Mouse (Mus musculus) forebrain, embryonic 14.5 days (tissue): ENCODE measurements around the gene Ptpn23. TPM values are rescaled to one million over a fixed set of nuclear protein-coding genes. Genes with fewer than 3 reads are reported as not detected.

ENCODE experiments used
- ATAC-seq: fragments of 200-750 bp; cut with Nextera tagmentation; 2 replicates; pipeline ENCODE4 v1.8.0; 2017; ENCODE audit warnings: mild to moderate bottlenecking, moderate library complexity
- DNase-seq: peaks from one replicate; pipeline ENCODE4 v3.0.0-alpha.2; 2015; ENCODE audit warnings: low spot score
- H3K27ac ChIP-seq: fragments of 300-500 bp; sonication (generic); 2 replicates; pipeline ENCODE4 v1.5.1; 2014; ENCODE audit warnings: low read depth, mild to moderate bottlenecking, control low read depth, low read length, moderate library complexity
- H3K27me3 ChIP-seq: fragments of 300-500 bp; sonication (generic); replicated peaks from 2 replicates; pipeline ENCODE4 v1.6.1; 2014; ENCODE audit warnings: low read length, control low read depth, mixed read lengths; ENCODE audit not compliant: control insufficient read depth, insufficient read depth
- H3K36me3 ChIP-seq: fragments of 300-500 bp; sonication (generic); 2 replicates; pipeline ENCODE4 v1.6.1; 2014; ENCODE audit warnings: low read length, control low read depth; ENCODE audit not compliant: control insufficient read depth, insufficient read depth
- H3K4me1 ChIP-seq: fragments of 300-500 bp; sonication (generic); 2 replicates; pipeline ENCODE4 v1.6.1; 2014; ENCODE audit warnings: antibody characterized with exemption, low read length, control low read depth; ENCODE audit not compliant: control insufficient read depth, insufficient read depth
- H3K4me2 ChIP-seq: fragments of 300-500 bp; sonication (generic); 2 replicates; pipeline ENCODE4 v1.6.1; 2014; ENCODE audit warnings: mild to moderate bottlenecking, control low read depth, low read length
- H3K4me3 ChIP-seq: fragments of 300-500 bp; sonication (generic); 2 replicates; pipeline ENCODE4 v1.5.1; 2014; ENCODE audit warnings: low read depth, low read length, control low read depth
- H3K9ac ChIP-seq: fragments of 300-500 bp; sonication (generic); 2 replicates; pipeline ENCODE4 v1.6.1; 2014; ENCODE audit warnings: mild to moderate bottlenecking, low read length, control low read depth, moderate library complexity
- H3K9me3 ChIP-seq: fragments of 300-500 bp; sonication (generic); replicated peaks from 2 replicates; pipeline ENCODE4 v1.6.1; 2016; ENCODE audit warnings: low read length, control low read depth, mixed read lengths; ENCODE audit not compliant: control insufficient read depth
- WGBS: fragments of 180-500 bp; shearing (Covaris S2); extraction: QIAGEN DNeasy Blood & Tissue Kit; methylation state at CpG from one replicate; pipeline ENCODE4 v1.1.7; 2014; 5-methylcytosine and 5-hydroxymethylcytosine counted together
- polyA plus RNA-seq: library from polyadenylated mRNA; unstranded; fragments of >200 nt; fragmentation: Nextera tagmentation; extraction: Ambion mirVana; gene quantifications from 2 replicates; pipeline ENCODE4 v1.2.1, GENCODE M21; 2014

Gene Ptpn23
- polyA plus RNA-seq, 1 experiment from 2014 or later: 13.1 TPM

- Histone ChIP-seq H3K9me3 (no peaks in the 10 kb centered on the region), H3K4me3 (no peak overlapping the region), H3K4me2 (no peak overlapping the region), H3K9ac (no peak overlapping the region), H3K36me3 (peaks cover 11% of the 10 kb centered on the region), H3K27me3 (no peaks in the 10 kb centered on the region), H3K4me1 (no peaks in the 10 kb centered on the region), H3K27ac (no peak overlapping the region)
- DNase-seq: no peak
- 91% methylated on average over 5 of the region's 5 CpGs for WGBS
- ATAC-seq: no peak
Observed at GRCm38 (mm10) chr9:110350188-110350587, 57.8 kb downstream of the Ptpn23 start.

- no peak for ATAC-seq
- H3K27ac ChIP-seq: no peak overlapping the region
- no peaks in the 10 kb centered on the region for H3K9me3 ChIP-seq
- no peak overlapping the region for H3K4me2 ChIP-seq
- no peaks in the 10 kb centered on the region for H3K27me3 ChIP-seq
- 71% methylated on average over 4 of the region's 4 CpGs for WGBS
- no peak overlapping the region for H3K4me3 ChIP-seq
- DNase-seq: no peak
- H3K36me3 ChIP-seq: peaks cover 5% of the 10 kb centered on the region; the same call in 1 of the 2 replicates
- H3K9ac ChIP-seq: no peak overlapping the region
- no peaks in the 10 kb centered on the region for H3K4me1 ChIP-seq
Observed at GRCm38 (mm10) chr9:110348899-110349298, 59.1 kb downstream of the Ptpn23 start.

DNA sequence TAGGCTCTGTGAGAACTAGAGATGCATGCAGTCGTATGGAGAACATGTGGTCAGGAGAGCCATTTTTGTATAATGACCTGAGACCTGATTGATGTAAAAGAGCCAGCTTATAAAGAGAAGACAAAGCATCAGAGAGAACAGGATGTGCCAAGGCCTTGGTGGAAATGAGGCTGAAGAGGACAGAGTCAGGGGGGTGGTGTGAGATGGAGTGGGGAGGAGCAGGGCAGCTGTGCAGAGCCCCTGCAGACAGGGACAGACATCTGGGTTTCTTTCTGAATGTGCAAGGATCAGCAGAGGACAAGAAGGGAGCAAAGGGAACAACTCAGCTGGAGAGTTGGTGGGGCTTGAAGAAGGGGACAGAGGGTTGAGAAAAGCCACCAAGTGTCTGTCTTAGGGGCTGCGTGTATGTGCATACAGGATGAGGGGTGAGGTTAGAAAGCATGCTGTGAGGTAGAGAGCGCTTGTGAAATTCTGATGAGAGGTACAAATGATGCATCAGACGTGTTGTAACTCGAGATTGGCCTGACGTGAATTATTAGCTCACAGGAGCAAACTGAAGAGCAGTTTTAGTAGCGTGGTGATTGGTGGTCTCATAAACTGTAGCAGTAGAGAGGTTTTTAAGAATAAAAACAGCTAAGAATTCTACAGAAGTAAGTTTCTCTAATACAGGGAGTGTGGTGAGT is 62.8 kb downstream of the Ptpn23 start:
- H3K4me2 ChIP-seq: no peak overlapping the region
- no peak overlapping the region for H3K27ac ChIP-seq
- H3K36me3 ChIP-seq: no peaks in the 10 kb centered on the region
- H3K9me3 ChIP-seq: no peaks in the 10 kb centered on the region
- 82% methylated on average over 7 of the region's 7 CpGs for WGBS
- no peaks in the 10 kb centered on the region for H3K4me1 ChIP-seq
- no peak overlapping the region for H3K4me3 ChIP-seq
- DNase-seq (no peak), ATAC-seq (no peak)
- no peaks in the 10 kb centered on the region for H3K27me3 ChIP-seq
- H3K9ac ChIP-seq: no peak overlapping the region

- Histone ChIP-seq H3K36me3 (no peaks in the 10 kb centered on the region), H3K4me3 (no peak overlapping the region), H3K27me3 (no peaks in the 10 kb centered on the region), H3K9me3 (no peaks in the 10 kb centered on the region), H3K4me1 (no peaks in the 10 kb centered on the region), H3K4me2 (no peak overlapping the region), H3K27ac (no peak overlapping the region), H3K9ac (no peak overlapping the region)
- no peak for DNase-seq
- no peak for ATAC-seq
- 76% methylated on average over 6 of the region's 6 CpGs for WGBS
Observed at GRCm38 (mm10) chr9:110343805-110344204, 64.2 kb downstream of the Ptpn23 start.

DNA sequence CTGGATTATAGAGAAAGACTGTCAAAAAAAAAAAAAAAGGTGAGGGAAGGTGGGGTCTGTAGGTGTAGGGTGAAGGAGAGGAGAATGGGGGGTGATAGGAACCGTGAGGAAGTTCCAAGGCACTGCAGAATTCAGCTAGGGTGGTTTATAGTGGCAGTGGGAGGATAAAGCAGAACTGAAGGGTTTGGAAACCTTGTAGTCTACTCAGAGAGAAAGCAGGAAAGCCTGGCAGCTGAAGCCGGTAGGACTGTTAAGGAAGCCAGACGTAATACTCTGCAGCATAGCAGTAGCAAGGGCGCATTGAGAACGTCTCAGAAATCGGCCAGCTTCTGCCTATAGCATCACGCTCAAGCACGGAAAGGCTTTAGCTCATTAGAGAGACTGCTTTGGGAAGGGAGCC is 66.0 kb downstream of the Ptpn23 start:
- no peak overlapping the region for H3K4me3 ChIP-seq
- H3K4me1 ChIP-seq: no peaks in the 10 kb centered on the region
- WGBS: 89% methylated on average over 8 of the region's 8 CpGs
- no peaks in the 10 kb centered on the region for H3K36me3 ChIP-seq
- no peak overlapping the region for H3K4me2 ChIP-seq
- H3K27me3 ChIP-seq: no peaks in the 10 kb centered on the region
- no peak overlapping the region for H3K27ac ChIP-seq
- DNase-seq (no peak), ATAC-seq (no peak)
- H3K9me3 ChIP-seq: no peaks in the 10 kb centered on the region
- H3K9ac ChIP-seq: no peak overlapping the region

DNA sequence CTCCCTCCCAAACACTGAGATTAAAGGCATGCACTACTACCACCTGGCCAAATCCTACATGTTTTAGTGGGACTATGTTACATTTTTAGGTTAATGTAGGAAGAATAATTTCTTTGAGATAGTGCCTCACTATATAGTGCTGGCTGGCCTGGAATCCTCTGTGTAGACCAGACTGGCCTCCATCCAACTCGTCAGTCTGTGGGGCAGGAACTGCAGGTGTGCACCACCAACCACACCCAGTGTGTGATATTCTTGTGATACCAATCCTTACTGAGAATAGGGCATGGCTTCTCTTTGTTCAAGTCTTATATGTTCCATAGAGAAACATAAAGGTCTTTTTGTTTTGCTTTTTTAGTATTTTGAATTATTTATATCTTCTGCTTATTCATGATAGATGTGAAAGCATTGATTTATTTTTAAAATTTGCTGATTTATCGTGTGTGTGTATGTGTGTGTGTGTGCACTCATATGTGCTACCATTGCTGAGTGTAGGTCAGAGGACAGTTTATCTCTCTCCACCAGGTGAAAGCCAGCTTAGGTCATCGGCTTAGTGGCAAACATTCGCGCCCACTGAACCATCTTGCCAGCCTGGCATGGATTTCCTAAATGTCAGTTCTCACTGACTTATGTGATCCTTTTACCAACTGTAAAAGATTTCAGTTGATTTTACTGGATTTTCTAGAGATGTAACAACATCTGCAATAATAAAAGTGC is 67.8 kb downstream of the Ptpn23 start:
- no peak for DNase-seq
- no peaks in the 10 kb centered on the region for H3K4me1 ChIP-seq
- no peak overlapping the region for H3K4me2 ChIP-seq
- no peak for ATAC-seq
- WGBS: 87% methylated on average over 5 of the region's 5 CpGs
- no peak overlapping the region for H3K4me3 ChIP-seq
- no peaks in the 10 kb centered on the region for H3K9me3 ChIP-seq
- no peaks in the 10 kb centered on the region for H3K27me3 ChIP-seq
- no peak overlapping the region for H3K9ac ChIP-seq
- H3K36me3 ChIP-seq: no peaks in the 10 kb centered on the region
- H3K27ac ChIP-seq: no peak overlapping the region

Other genes starting within 250 kb of the Ptpn23 start
- gene Cspg5, start 164.4 kb downstream of the Ptpn23 start, polyA plus RNA-seq: 49.3 and 64.2 TPM in 2 replicates
- gene Elp6, start 103.0 kb downstream of the Ptpn23 start, polyA plus RNA-seq: 35.4 and 37.0 TPM in 2 replicates
- 24.5 and 35.4 TPM in 2 replicates for gene Scap, start 74.9 kb downstream of the Ptpn23 start, polyA plus RNA-seq
- 0.61 and 1.2 TPM in 2 replicates for gene Ngp, start 11.5 kb upstream of the Ptpn23 start, polyA plus RNA-seq
- gene Klhl18, start 68.5 kb upstream of the Ptpn23 start, polyA plus RNA-seq: 10.5 and 14.3 TPM in 2 replicates
- gene Kif9, start 68.7 kb upstream of the Ptpn23 start, polyA plus RNA-seq: 3.0 and 3.2 TPM in 2 replicates
- gene Setd2, start 124.4 kb upstream of the Ptpn23 start, polyA plus RNA-seq: 36.1 and 43.6 TPM in 2 replicates
- 25.3 and 26.8 TPM in 2 replicates for gene Nradd, start 216.2 kb upstream of the Ptpn23 start, polyA plus RNA-seq
- gene Nbeal2, start 245.9 kb upstream of the Ptpn23 start, polyA plus RNA-seq: 0.86 and 2.7 TPM in 2 replicates
- gene Ccdc12, start 248.3 kb upstream of the Ptpn23 start, polyA plus RNA-seq: 119 and 120 TPM in 2 replicates